Mouse (Mus musculus) CD8-positive naive resting alpha-beta T cell, adult 2 months (primary cell): Measurements from ENCODE around the gene Ccdc122.
A peak's percentile ranks its signal among the peaks of the same experiment; 100 is the strongest.
"Not testable (repeated sequence)": the region's sequence is repeated elsewhere in the genome, so short reads cannot be mapped to it uniquely, and the experiment has no call there.

ENCODE experiments used
- DNase-seq, 2 experiments: peaks; one replicate each; pipeline ENCODE4 v3.0.0; 2022; ENCODE audit warnings: low read depth in 2 of 2, low spot score in 2 of 2

Ccdc122 gene

GRCm38 (mm10) chr14:77036226-77037046, at the start of gene Ccdc122, which contains the start of gene Lacc1:
Ccdc122 (plus strand) TSS chr14:77036772.
Lacc1 (minus strand) TSS chr14:77036904.
- DNase-seq = peak; percentile 73 to 74

GRCm38 (mm10) chr14:76990351-76990750, 46.2 kb upstream of the Ccdc122 start:
- not testable (repeated sequence) for DNase-seq

- no peak for DNase-seq
Observed at GRCm38 (mm10) chr14:77004740-77005139, 31.8 kb upstream of the Ccdc122 start.

GRCm38 (mm10) chr14:77005566-77005965, 31.0 kb upstream of the Ccdc122 start:
- no peak for DNase-seq

- peak in 1 of 2 experiments; percentile 16 for DNase-seq
Observed at GRCm38 (mm10) chr14:77008238-77008637, 28.3 kb upstream of the Ccdc122 start.

- DNase-seq = peak; percentile 8 to 35
Observed at GRCm38 (mm10) chr14:77011804-77012203, 24.8 kb upstream of the Ccdc122 start.

- DNase-seq = not testable (repeated sequence)
Observed at GRCm38 (mm10) chr14:77016783-77017182, 19.8 kb upstream of the Ccdc122 start.

GRCm38 (mm10) chr14:77017211-77017610, 19.4 kb upstream of the Ccdc122 start:
- DNase-seq = no peak

GRCm38 (mm10) chr14:77024499-77024898, 12.1 kb upstream of the Ccdc122 start:
- no peak for DNase-seq

- no peak for DNase-seq
Observed at GRCm38 (mm10) chr14:77029319-77030054, 7.1 kb upstream of the Ccdc122 start.

GRCm38 (mm10) chr14:77030808-77031207, 5.8 kb upstream of the Ccdc122 start:
- no peak for DNase-seq

- no peak for DNase-seq
Observed at GRCm38 (mm10) chr14:77032433-77032832, 4.1 kb upstream of the Ccdc122 start.

GRCm38 (mm10) chr14:77033391-77033790, 3.2 kb upstream of the Ccdc122 start:
- no peak for DNase-seq

- no peak for DNase-seq
Observed at GRCm38 (mm10) chr14:77034175-77034915, 2.2 kb upstream of the Ccdc122 start.

GRCm38 (mm10) chr14:77034970-77035369, 1.6 kb upstream of the Ccdc122 start:
- no peak for DNase-seq

GRCm38 (mm10) chr14:77037330-77037729, 758 bp downstream of the Ccdc122 start:
- no peak for DNase-seq

GRCm38 (mm10) chr14:77037832-77038425, 1.4 kb downstream of the Ccdc122 start:
- no peak for DNase-seq

- no peak for DNase-seq
Observed at GRCm38 (mm10) chr14:77053288-77053687, 16.7 kb downstream of the Ccdc122 start.

- no peak for DNase-seq
Observed at GRCm38 (mm10) chr14:77069361-77069760, 32.8 kb downstream of the Ccdc122 start.

- no peak for DNase-seq
Observed at GRCm38 (mm10) chr14:77081248-77081647, 44.7 kb downstream of the Ccdc122 start.

- DNase-seq = no peak
Observed at GRCm38 (mm10) chr14:77100285-77100684, 63.7 kb downstream of the Ccdc122 start.
